ENCODE assay signal across 19 mouse cellular contexts in genomic region chr7:68983937-68984336, GRCm38 (mm10).
DNase-seq lines count a peak whose midpoint lies in the region; ATAC-seq and TF ChIP-seq lines count a peak whose summit lies in the region.
"Had no signal": no experiment of that assay in that cellular context is flagged by ENCODE, and none has a peak within 500 bp of the region (broad histone marks: within the 10 kb centered on the region; RNA-seq: fewer than 3 reads in every experiment).

No protein-coding gene starts in this region.

- H3K9me3 ChIP-seq in midbrain, embryonic 12.5 days: no peaks in the 10 kb centered on the region
- H3K9me3 ChIP-seq in midbrain, postnatal 0 days (ENCODE audit: low read length): no peaks in the 10 kb centered on the region
- H3K9me3 ChIP-seq in forebrain, embryonic 12.5 days: no peaks in the 10 kb centered on the region
- no peaks in the 10 kb centered on the region for H3K9me3 ChIP-seq in forebrain, embryonic 15.5 days
- H3K9me3 ChIP-seq: embryonic facial prominence, embryonic 12.5 days; heart, embryonic 10.5 days; intestine, embryonic 15.5 days had no signal

- TF ChIP-seq CTCF in midbrain, postnatal 0 days (IDR thresholded peaks at IDR 0.05): no peak

- no peaks in the 10 kb centered on the region for H3K36me3 ChIP-seq in midbrain, embryonic 12.5 days
- H3K36me3 ChIP-seq in midbrain, postnatal 0 days (ENCODE audit: insufficient read depth, low read length): no peaks in the 10 kb centered on the region
- no peaks in the 10 kb centered on the region for H3K36me3 ChIP-seq in forebrain, embryonic 12.5 days (replicated peaks)
- H3K36me3 ChIP-seq in forebrain, embryonic 15.5 days: no peaks in the 10 kb centered on the region
- H3K36me3 ChIP-seq: embryonic facial prominence, embryonic 12.5 days; heart, embryonic 10.5 days; intestine, embryonic 15.5 days had no signal

- no peaks in the 10 kb centered on the region for H3K27me3 ChIP-seq in midbrain, embryonic 12.5 days
- no peaks in the 10 kb centered on the region for H3K27me3 ChIP-seq in midbrain, postnatal 0 days (ENCODE audit: insufficient read depth, low read length)
- no peaks in the 10 kb centered on the region for H3K27me3 ChIP-seq in forebrain, embryonic 12.5 days
- H3K27me3 ChIP-seq in forebrain, embryonic 15.5 days: no peaks in the 10 kb centered on the region
- H3K27me3 ChIP-seq: embryonic facial prominence, embryonic 12.5 days; intestine, embryonic 15.5 days had no signal

- intact Hi-C loops in heart, postnatal 10 days (cut with DNase I): no loop called here

- peaks cover 28% of the 10 kb centered on the region for H3K4me1 ChIP-seq in midbrain, embryonic 12.5 days
- no peaks in the 10 kb centered on the region for H3K4me1 ChIP-seq in midbrain, postnatal 0 days (ENCODE audit: insufficient read depth, low read length)
- peaks cover 40% of the 10 kb centered on the region for H3K4me1 ChIP-seq in forebrain, embryonic 12.5 days
- 0 out of 2 replicates have a peak, but pooled peaks cover 6% of the 10 kb centered on the region for H3K4me1 ChIP-seq in forebrain, embryonic 15.5 days
- H3K4me1 ChIP-seq: embryonic facial prominence, embryonic 12.5 days; heart, embryonic 10.5 days; intestine, embryonic 15.5 days had no signal

- no peak overlapping the region for H3K4me2 ChIP-seq in midbrain, embryonic 12.5 days (replicated peaks)
- no peak overlapping the region for H3K4me2 ChIP-seq in midbrain, postnatal 0 days (ENCODE audit: low read depth, low read length, poor library complexity, severe bottlenecking)
- H3K4me2 ChIP-seq in forebrain, embryonic 12.5 days: no peak overlapping the region
- no peak overlapping the region for H3K4me2 ChIP-seq in forebrain, embryonic 15.5 days (replicated peaks)
- H3K4me2 ChIP-seq: embryonic facial prominence, embryonic 12.5 days; hindbrain, embryonic 14.5 days; intestine, embryonic 15.5 days had no signal

- ATAC-seq in midbrain, embryonic 12.5 days (ENCODE audit: low FRiP score, low read depth): peak; percentile 34; the same call in 1 of the 2 replicates
- ATAC-seq in midbrain, postnatal 0 days (ENCODE audit: low FRiP score): no peak
- ATAC-seq in forebrain, embryonic 12.5 days (ENCODE audit: low FRiP score): no peak; the same call in 1 of the 2 replicates
- ATAC-seq in forebrain, embryonic 15.5 days (replicated peaks): no peak
- ATAC-seq: intestine, embryonic 15.5 days had no signal

- 34% methylated on average over 1 of the region's 1 CpGs for WGBS in midbrain, embryonic 12.5 days
- WGBS in midbrain, postnatal 0 days: 25% methylated on average over 1 of the region's 1 CpGs
- 21% methylated on average over 1 of the region's 1 CpGs for WGBS in forebrain, embryonic 12.5 days
- 24% methylated on average over 1 of the region's 1 CpGs for WGBS in forebrain, embryonic 15.5 days

- H3K9ac ChIP-seq in midbrain, embryonic 12.5 days (replicated peaks): no peak overlapping the region
- H3K9ac ChIP-seq in midbrain, postnatal 0 days (replicated peaks; ENCODE audit: low read length, poor library complexity, severe bottlenecking): no peak overlapping the region
- no peak overlapping the region for H3K9ac ChIP-seq in forebrain, embryonic 12.5 days
- H3K9ac ChIP-seq in forebrain, embryonic 15.5 days (replicated peaks): no peak overlapping the region
- H3K9ac ChIP-seq: embryonic facial prominence, embryonic 12.5 days; hindbrain, embryonic 14.5 days; intestine, embryonic 15.5 days had no signal

- H3K4me3 ChIP-seq in midbrain, embryonic 12.5 days: no peak overlapping the region
- no peak overlapping the region for H3K4me3 ChIP-seq in midbrain, postnatal 0 days (ENCODE audit: low read depth, low read length)
- no peak overlapping the region for H3K4me3 ChIP-seq in forebrain, embryonic 12.5 days (replicated peaks)
- no peak overlapping the region for H3K4me3 ChIP-seq in forebrain, embryonic 15.5 days
- H3K4me3 ChIP-seq: embryonic facial prominence, embryonic 12.5 days; heart, embryonic 10.5 days; intestine, embryonic 15.5 days had no signal

- no peak overlapping the region for H3K27ac ChIP-seq in midbrain, embryonic 12.5 days (replicated peaks)
- no peak overlapping the region for H3K27ac ChIP-seq in midbrain, postnatal 0 days (ENCODE audit: low read depth, low read length)
- peak overlapping the region; percentile 46; the same call in 1 of the 2 replicates for H3K27ac ChIP-seq in forebrain, embryonic 12.5 days
- H3K27ac ChIP-seq in forebrain, embryonic 15.5 days (replicated peaks): 0 out of 2 replicates have a peak overlapping the region, but pooled peaks have one; percentile 14
- H3K27ac ChIP-seq: embryonic facial prominence, embryonic 12.5 days; heart, embryonic 10.5 days; hindbrain, embryonic 14.5 days; intestine, embryonic 15.5 days had no signal

- no peak for DNase-seq in midbrain, postnatal 0 days (ENCODE audit: low spot score)
- DNase-seq in heart, postnatal 10 days: no peak
- no peak for DNase-seq in layer of hippocampus, adult 11-12 months (ENCODE audit: low spot score)
- no peak for DNase-seq in frontal cortex, postnatal 36 days (ENCODE audit: low spot score in 2 of 2)
- DNase-seq: adrenal gland, adult 2 months; adrenal gland, postnatal 25 days; cerebellum, adult 2 months; cerebellum, postnatal 10 days; embryo, embryonic 11 days; gastrocnemius, postnatal 10 days; heart, adult 18-20 months; heart, postnatal 14 days had no signal

Comparison
In these comparisons a context has a peak if more than half of its experiments do, and no peak if none do; other contexts are left out.
1. H3K27ac ChIP-seq: peak in forebrain, embryonic 12.5 days (single experiment) and forebrain, embryonic 15.5 days (single experiment); none in midbrain, embryonic 12.5 days (single experiment) and midbrain, postnatal 0 days (single experiment).